Mouse (Mus musculus): ENCODE measurements around the gene Ube2d3.

DNA sequence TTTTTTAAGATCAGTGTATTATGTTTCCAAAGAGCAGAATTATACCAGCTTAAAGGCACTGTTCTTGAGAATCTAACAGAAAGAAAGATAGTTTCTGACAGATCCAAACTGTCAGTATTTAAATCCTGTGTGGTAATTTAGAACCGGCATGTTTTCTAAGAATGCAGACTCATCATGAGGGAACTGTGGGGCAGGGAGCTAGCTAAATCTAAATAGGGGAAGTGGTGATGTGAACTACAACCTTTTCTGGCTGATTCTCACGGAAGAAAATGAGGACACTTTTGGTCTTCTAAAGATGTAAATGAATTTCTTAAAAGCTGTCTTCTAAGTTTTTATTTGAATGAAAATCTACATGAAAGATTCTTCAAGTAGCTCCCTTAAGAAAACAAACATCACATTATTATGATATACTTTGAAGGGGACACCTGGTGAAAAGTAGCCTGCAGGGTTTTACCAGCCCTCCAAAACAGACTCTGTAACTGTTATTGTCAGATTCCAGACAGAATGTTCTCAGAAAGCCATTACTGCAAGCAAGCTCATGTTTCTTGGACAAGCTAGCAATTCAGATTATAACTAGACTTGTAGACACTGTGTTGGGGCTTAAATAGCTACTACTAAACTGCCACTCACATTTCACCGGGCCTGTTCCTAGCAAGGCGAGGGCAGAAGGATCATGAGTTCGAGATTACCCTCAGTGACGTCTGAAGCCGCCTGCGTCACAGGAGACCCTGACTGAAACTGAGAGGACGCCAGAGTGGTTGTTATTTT, 17.2 kb upstream of the Ube2d3 start:
- no peak for TF ChIP-seq CTCF (IDR thresholded peaks at IDR 0.05)
- TF ChIP-seq POLR2A (IDR thresholded peaks at IDR 0.05; ENCODE audit: insufficient read depth, low read depth, low read length): no peak
- no peak for TF ChIP-seq EP300 (IDR thresholded peaks at IDR 0.05; ENCODE audit: insufficient read depth, low read depth, low read length)

All from heart, adult 2 months (tissue).